Mouse (Mus musculus): ENCODE results near the gene Zdhhc20.
"Not testable (repeated sequence)": the region's sequence is repeated elsewhere in the genome, so short reads cannot be mapped to it uniquely, and the experiment has no call there.

Gene Zdhhc20

GRCm38 (mm10) chr14:57892961-57893360 is 2.9 kb upstream of the Zdhhc20 start:
- DNase-seq (ENCODE audit: low spot score in 2 of 2) = no peak

- peak in 1 of 2 experiments; percentile 11 for DNase-seq (ENCODE audit: low spot score in 2 of 2)
Measured at GRCm38 (mm10) chr14:57889541-57890010, 500 bp downstream of the Zdhhc20 start.

- no peak for DNase-seq (ENCODE audit: low spot score in 2 of 2)
Measured at GRCm38 (mm10) chr14:57887171-57887570, 2.9 kb downstream of the Zdhhc20 start.

GRCm38 (mm10) chr14:57886032-57886431 is 4.0 kb downstream of the Zdhhc20 start:
- no peak for DNase-seq (ENCODE audit: low spot score in 2 of 2)

- DNase-seq (ENCODE audit: low spot score in 2 of 2) = no peak
Measured at GRCm38 (mm10) chr14:57883341-57883740, 6.7 kb downstream of the Zdhhc20 start.

GRCm38 (mm10) chr14:57882720-57883119 is 7.4 kb downstream of the Zdhhc20 start:
- no peak for DNase-seq (ENCODE audit: low spot score in 2 of 2)

- no peak for DNase-seq (ENCODE audit: low spot score in 2 of 2)
Measured at GRCm38 (mm10) chr14:57881793-57882192, 8.3 kb downstream of the Zdhhc20 start.

- no peak for DNase-seq (ENCODE audit: low spot score in 2 of 2)
Measured at GRCm38 (mm10) chr14:57881074-57881473, 9.0 kb downstream of the Zdhhc20 start.

GRCm38 (mm10) chr14:57877921-57878320 is 12.2 kb downstream of the Zdhhc20 start:
- DNase-seq (ENCODE audit: low spot score in 2 of 2) = no peak

- no peak for DNase-seq (ENCODE audit: low spot score in 2 of 2)
Measured at GRCm38 (mm10) chr14:57866676-57867276, 23.3 kb downstream of the Zdhhc20 start.

- no peak for DNase-seq (ENCODE audit: low spot score in 2 of 2)
Measured at GRCm38 (mm10) chr14:57865256-57865655, 24.8 kb downstream of the Zdhhc20 start.

GRCm38 (mm10) chr14:57863129-57863528 is 26.9 kb downstream of the Zdhhc20 start:
- no peak for DNase-seq (ENCODE audit: low spot score in 2 of 2)

GRCm38 (mm10) chr14:57861987-57862412 is 28.1 kb downstream of the Zdhhc20 start:
- DNase-seq (ENCODE audit: low spot score in 2 of 2) = no peak

GRCm38 (mm10) chr14:57859520-57859919 is 30.6 kb downstream of the Zdhhc20 start:
- no peak for DNase-seq (ENCODE audit: low spot score in 2 of 2)

- DNase-seq (ENCODE audit: low spot score in 2 of 2) = no peak
Measured at GRCm38 (mm10) chr14:57858601-57859000, 31.5 kb downstream of the Zdhhc20 start.

GRCm38 (mm10) chr14:57856037-57856436 is 34.0 kb downstream of the Zdhhc20 start:
- not testable (repeated sequence) for DNase-seq (ENCODE audit: low spot score in 2 of 2)

- no peak for DNase-seq (ENCODE audit: low spot score in 2 of 2)
Measured at GRCm38 (mm10) chr14:57852961-57853360, 37.1 kb downstream of the Zdhhc20 start.

GRCm38 (mm10) chr14:57850330-57850729 is 39.7 kb downstream of the Zdhhc20 start:
- DNase-seq (ENCODE audit: low spot score in 2 of 2) = no peak

GRCm38 (mm10) chr14:57848646-57849045 is 41.4 kb downstream of the Zdhhc20 start:
- no peak for DNase-seq (ENCODE audit: low spot score in 2 of 2)

GRCm38 (mm10) chr14:57848061-57848460 is 42.0 kb downstream of the Zdhhc20 start:
- DNase-seq (ENCODE audit: low spot score in 2 of 2) = not testable (repeated sequence)

GRCm38 (mm10) chr14:57844535-57844934 is 45.5 kb downstream of the Zdhhc20 start:
- no peak for DNase-seq (ENCODE audit: low spot score in 2 of 2)

GRCm38 (mm10) chr14:57835157-57835556 is 54.9 kb downstream of the Zdhhc20 start:
- no peak for DNase-seq (ENCODE audit: low spot score in 2 of 2)

- no peak for DNase-seq (ENCODE audit: low spot score in 2 of 2)
Measured at GRCm38 (mm10) chr14:57833526-57833925, 56.5 kb downstream of the Zdhhc20 start.

- no peak for DNase-seq (ENCODE audit: low spot score in 2 of 2)
Measured at GRCm38 (mm10) chr14:57827284-57827683, 62.8 kb downstream of the Zdhhc20 start.
